Mouse (Mus musculus) layer of hippocampus, adult 8-10 months (tissue): Measurements from ENCODE around the gene Gm17349. TPM values are rescaled to one million over a fixed set of nuclear protein-coding genes. Genes with fewer than 3 reads are reported as not detected.

ENCODE experiments used
- DNase-seq, 2 experiments: peaks; one replicate each; pipeline ENCODE4 v3.0.0; 2022; ENCODE audit warnings: low spot score in 2 of 2
- total RNA-seq, 4 experiments: library from RNA; stranded (reverse); gene quantifications; 2 replicates each; pipeline ENCODE4 v1.2.4; 2022

Gene Gm17349
- total RNA-seq, 4 experiments from 2014 or later, result 4.6 to 6.4 (median 5.5) TPM

GRCm38 (mm10) chr15:99700219-99701106 is 4.8 kb downstream of the Gm17349 start:
- DNase-seq, result no peak

DNA sequence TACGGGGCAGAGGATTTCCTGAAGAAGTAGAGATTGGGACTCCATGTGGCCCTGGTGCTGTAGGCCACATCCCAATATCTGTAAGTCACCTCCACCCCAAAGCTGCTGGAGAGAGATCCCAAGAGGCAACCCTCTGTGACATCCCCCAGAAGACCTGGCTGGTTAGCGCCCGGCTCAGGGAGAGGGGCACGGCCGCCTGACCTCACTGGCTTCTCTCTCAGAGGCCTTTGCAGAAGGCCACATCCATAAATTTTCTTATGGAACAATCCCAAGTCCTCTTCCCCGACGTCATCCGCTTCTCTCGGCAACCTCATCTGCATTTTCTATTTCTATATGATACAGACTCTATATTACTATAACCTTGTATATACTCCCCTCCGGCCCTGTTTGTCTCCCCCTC is 5.6 kb downstream of the Gm17349 start:
- DNase-seq, result no peak

DNA sequence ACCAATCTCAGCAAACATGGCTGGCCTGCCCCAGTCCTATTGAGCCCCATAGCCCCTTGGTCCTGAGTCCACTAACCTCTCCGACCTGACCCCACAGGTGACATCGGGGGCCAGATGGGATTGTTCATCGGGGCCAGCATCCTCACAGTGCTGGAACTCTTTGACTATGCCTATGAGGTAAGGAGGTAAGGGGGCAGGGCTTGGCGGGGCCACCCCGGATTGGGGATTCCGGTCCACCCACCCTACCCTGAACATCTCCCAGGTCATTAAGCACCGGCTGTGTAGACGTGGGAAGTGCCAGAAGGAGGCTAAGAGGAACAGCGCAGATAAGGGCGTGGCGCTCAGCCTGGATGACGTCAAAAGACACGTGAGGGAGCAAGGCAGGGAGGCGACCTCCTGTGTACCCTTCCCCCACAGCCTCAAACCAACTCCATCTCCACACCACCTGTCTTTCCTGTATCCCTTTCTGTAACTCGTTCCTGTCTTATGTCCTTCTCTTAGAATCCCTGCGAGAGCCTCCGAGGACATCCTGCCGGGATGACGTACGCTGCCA is 6.7 kb downstream of the Gm17349 start:
- DNase-seq, result no peak

GRCm38 (mm10) chr15:99697309-99697708 is 8.0 kb downstream of the Gm17349 start:
- DNase-seq, result no peak

GRCm38 (mm10) chr15:99691976-99692375 is 13.3 kb downstream of the Gm17349 start:
- DNase-seq, result no peak

DNA sequence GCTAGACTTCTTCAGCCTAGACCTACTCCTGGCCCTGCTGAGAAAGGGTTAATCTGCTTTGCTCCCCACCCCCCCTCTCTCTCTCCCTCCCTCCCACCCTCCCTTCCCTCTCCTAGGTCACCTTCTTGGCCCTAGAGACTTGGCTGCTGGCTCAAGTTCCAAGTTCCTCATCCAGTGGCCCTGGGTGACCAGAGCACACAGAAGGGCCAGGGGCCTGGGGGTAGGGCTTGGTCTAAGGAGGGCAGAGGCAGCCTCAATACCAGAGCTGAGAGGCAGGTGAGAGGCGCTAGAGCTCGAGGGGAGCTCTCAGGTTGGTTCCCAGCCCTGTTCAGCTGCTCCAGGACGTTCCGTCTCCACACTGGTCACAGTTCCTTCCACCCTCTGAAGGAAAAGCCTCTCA is 14.4 kb downstream of the Gm17349 start:
- DNase-seq, result no peak

GRCm38 (mm10) chr15:99688712-99689111 is 16.6 kb downstream of the Gm17349 start:
- DNase-seq, result peak in 1 of 2 experiments; percentile 59

- DNase-seq, result no peak
Observed at GRCm38 (mm10) chr15:99684156-99684555, 21.1 kb downstream of the Gm17349 start.

DNA sequence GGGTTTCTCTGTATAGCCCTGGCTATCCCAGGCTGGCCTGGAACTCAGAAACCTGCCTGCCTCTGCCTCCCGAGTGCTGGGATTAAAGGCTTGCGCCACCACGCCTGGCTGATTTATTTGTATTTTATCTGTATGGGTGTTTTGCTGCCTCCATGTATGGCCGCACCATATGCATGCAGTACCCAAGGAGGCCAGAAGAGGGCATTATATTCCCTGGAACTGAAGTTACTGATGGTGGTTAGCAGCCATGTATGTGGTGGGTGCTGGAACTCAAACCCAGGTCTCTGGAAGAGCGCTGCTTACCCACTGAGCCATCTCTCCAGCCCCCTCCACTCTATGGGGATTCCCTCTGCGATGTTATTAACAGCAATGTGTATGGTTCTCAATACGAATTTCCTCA is 22.4 kb downstream of the Gm17349 start:
- DNase-seq, result no peak

DNA sequence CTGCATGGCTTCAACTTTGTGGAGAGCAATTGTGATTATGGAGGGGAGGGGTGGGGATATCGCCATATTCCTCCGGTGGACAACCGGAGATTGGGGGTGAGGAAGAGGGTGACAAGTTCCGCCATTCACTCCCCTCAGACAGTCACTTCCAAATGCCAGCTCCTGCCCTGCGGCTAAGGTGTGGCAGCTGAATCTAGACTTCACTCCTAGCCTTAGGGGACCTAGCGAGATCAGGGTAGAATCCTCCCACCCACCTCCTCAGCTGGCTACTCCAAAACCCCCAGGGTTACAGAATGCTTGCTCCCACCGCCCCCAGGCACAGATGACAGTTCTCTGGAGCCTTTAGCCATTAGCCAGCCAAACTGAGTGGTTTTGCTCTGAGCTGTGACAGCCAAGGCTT is 26.3 kb downstream of the Gm17349 start:
- DNase-seq, result no peak

DNA sequence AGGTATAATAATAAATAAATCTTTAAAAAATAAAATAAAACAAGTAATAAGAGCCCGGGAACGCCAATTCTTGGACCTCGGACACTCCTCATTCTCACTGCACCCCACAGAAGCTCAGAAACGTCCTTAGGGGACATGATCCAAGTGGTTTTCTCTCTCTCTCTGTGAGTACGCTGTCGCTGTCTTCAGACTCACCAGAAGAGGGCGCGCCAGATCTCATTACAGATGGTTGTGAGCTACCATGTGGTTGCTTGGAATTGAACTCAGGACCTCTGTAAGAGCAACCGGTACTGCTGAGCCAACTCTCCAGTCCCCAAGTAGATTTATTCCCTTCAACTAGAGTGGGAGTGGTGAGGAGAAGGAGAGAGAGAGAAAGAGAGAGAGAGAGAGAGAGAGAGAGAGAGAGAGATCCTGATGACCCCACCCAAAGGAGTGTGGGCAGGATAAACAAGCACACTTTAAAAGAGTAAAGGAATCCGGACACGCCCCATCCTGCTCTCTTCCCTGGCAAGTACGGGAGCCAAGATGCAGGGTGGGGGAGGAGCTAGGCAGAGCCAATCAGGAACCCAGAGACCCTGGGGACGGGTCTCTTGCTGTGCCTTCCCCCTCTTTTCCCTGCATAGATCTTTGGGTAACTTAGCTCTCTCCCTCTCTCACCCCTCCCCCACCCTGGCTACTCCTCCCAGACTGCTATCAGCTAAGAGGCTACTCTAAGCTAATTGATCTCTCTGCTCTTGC is 27.1 kb downstream of the Gm17349 start:
- DNase-seq, result no peak

DNA sequence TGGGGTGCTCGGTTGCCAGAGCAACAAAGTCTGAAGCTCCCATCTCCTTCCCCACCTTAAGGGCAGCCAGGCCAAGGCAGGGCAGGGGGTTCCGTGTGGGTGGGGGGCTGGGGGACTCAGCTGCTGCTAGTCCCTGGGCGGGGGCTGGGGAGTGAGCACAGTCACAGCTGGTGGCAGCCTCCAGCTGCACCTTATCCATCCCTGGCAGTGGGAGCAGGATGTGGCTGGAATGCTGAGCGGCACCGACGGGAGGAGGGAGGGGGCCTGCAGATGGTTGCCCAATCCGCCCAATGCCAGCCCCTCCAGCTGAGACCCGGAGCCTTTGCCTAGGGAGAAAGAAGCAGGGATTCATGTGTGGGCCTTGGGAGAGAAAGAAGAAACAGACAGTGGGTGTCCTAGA is 28.2 kb downstream of the Gm17349 start:
- DNase-seq, result no peak

- no peak for DNase-seq
Observed at GRCm38 (mm10) chr15:99674866-99675265, 30.4 kb downstream of the Gm17349 start.

DNA sequence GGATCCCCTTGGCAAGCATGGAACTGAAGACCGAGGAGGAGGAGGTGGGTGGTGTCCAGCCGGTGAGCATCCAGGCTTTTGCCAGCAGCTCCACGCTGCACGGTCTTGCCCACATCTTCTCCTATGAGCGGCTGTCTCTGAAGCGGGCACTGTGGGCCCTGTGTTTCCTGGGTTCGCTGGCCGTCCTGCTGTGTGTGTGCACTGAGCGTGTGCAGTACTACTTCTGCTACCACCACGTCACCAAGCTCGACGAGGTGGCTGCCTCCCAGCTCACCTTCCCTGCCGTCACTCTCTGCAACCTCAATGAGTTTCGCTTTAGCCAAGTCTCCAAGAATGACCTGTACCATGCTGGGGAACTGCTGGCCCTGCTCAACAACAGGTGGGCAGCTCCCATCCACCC is 33.5 kb downstream of the Gm17349 start:
- DNase-seq, result no peak

- DNase-seq, result no peak
Observed at GRCm38 (mm10) chr15:99670964-99671670, 34.2 kb downstream of the Gm17349 start.

DNA sequence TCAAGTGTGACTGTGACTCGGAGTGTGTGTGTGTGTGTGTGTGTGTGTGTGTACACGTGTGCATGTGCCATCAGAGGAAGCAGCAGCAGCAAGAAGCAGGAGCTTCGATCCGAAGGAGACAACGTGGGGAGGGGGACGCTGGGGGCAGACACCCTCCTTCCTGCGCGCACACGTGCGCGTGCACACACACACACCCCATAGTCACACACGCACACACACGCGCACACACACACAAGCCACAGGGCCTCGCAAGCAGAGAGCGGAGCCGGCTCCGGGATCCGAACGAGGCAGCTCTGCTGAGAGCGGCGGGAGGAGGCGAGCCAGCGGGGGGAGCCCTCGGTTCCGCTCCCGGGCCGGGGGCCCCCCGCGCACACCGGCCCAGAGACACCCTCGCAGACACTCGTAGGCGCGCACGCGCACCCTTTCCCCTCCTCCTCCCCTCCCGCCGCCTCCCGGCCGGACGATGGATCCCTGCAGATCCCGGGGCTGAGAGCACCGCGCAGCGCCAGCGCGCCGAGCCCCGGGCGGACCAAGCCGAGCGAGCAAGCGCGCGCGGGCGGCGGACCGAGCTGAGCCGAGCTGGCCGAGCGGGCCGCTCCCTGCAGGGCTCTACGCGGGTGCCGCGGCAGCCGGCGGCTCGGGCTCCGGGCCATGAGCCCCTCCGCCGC is 35.0 kb downstream of the Gm17349 start, which contains the start of gene Asic1:
Asic1 (plus strand) TSS at position 215 of the 668 bp plus-strand sequence.
- peak; percentile 47 to 65 for DNase-seq

DNA sequence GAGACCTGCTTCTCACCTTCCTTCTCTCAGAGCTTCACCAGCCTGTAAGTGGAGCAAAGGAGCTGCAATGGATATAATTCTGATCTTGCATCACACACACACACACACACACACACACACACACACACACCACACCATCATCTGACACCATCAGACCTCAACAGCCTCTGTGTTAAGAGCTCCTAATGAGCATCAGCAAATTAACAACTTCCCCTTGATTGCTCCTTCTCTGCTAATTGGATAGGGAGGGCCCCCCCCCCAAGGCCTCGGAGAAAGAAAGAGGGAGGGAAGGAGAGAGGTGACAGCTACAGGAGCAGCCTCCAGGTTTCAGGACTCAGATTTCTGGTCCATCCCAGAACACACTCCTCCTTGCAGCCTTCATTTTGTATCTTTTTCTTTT is 35.9 kb downstream of the Gm17349 start:
- no peak for DNase-seq

DNA sequence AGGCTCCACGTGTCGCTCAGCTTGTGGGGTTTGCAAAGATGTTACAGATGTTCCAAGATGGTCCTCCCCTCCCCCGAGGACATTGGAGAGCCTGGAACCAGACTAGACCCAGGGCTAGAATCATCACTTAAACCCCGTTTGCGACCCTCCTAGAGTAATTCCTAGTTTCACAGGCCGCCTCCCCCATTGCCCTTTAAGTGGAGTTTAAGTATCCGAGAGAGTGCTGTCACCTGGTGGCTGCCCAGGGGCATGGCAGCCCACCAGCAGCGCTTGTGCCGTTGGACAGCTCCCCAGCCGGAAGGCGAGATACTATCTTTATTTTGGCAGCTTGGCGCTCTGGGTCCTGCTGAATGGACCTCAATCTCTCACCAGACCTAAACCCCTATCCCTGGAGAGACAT is 36.4 kb downstream of the Gm17349 start:
- DNase-seq, result peak in 1 of 2 experiments; percentile 78

DNA sequence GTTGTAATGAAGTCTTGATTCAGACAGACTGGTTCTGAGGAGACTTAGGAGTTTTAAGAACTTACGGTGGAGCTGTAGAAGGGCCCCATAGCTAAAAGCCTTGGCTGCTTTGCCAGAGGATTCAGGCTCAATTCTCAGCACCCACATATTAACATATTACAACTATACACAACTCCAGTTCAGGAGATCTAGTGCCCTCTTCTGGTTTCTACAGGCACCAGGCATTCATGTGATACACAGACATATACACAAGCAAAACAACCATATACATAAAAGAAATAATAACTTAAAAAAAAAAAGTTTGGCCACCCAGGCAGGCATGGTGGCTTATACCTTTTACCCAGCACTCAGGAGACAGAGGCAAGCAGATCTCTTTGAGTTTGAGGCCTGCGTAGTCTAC is 37.7 kb downstream of the Gm17349 start:
- no peak for DNase-seq

GRCm38 (mm10) chr15:99664600-99665451 is 40.5 kb downstream of the Gm17349 start:
- peak; percentile 73 to 78 for DNase-seq
